Mouse (Mus musculus): Measurements from ENCODE around the gene Aste1. TPM values are rescaled to one million over a fixed set of nuclear protein-coding genes. Genes with fewer than 3 reads are reported as not detected.
A peak's percentile ranks its signal among the peaks of the same experiment; 100 is the strongest.

Gene Aste1
- polyA plus RNA-seq, 1 experiment from 2014 or later = 13.7 TPM

- Histone ChIP-seq H3K9me3 (no peaks in the 10 kb centered on the region), H3K27ac (replicated peaks) (peak overlapping the region; percentile 34; the same call in 1 of the 2 replicates), H3K9ac (replicated peaks) (no peak overlapping the region), H3K4me1 (peaks cover 24% of the 10 kb centered on the region), H3K4me2 (replicated peaks) (no peak overlapping the region; the same call in 1 of the 2 replicates), H3K36me3 (no peaks in the 10 kb centered on the region), H3K4me3 (no peak overlapping the region), H3K27me3 (no peaks in the 10 kb centered on the region)
- ATAC-seq (replicated peaks) = peak; percentile 60; the same call in 1 of the 2 replicates
- WGBS = 39% methylated on average over 8 of the region's 8 CpGs
Observed at GRCm38 (mm10) chr9:105379533-105380145, 15.6 kb upstream of the Aste1 start.

- H3K36me3 ChIP-seq = no peaks in the 10 kb centered on the region
- H3K27me3 ChIP-seq = no peaks in the 10 kb centered on the region
- no peak overlapping the region for H3K4me2 ChIP-seq (replicated peaks)
- H3K4me3 ChIP-seq = no peak overlapping the region
- no peak overlapping the region for H3K27ac ChIP-seq (replicated peaks)
- no peaks in the 10 kb centered on the region for H3K4me1 ChIP-seq
- no peak for ATAC-seq (replicated peaks)
- no peaks in the 10 kb centered on the region for H3K9me3 ChIP-seq
- H3K9ac ChIP-seq (replicated peaks) = no peak overlapping the region
- WGBS = 86% methylated on average over 5 of the region's 5 CpGs
Observed at GRCm38 (mm10) chr9:105387403-105387802, 7.8 kb upstream of the Aste1 start.

GRCm38 (mm10) chr9:105389289-105389688 is 5.9 kb upstream of the Aste1 start:
- Histone ChIP-seq H3K9me3 (no peaks in the 10 kb centered on the region), H3K27ac (replicated peaks) (no peak overlapping the region), H3K4me3 (no peak overlapping the region), H3K4me1 (no peaks in the 10 kb centered on the region), H3K27me3 (no peaks in the 10 kb centered on the region; the same call in 1 of the 2 replicates), H3K9ac (replicated peaks) (no peak overlapping the region), H3K4me2 (replicated peaks) (no peak overlapping the region), H3K36me3 (no peaks in the 10 kb centered on the region)
- 13% methylated on average over 4 of the region's 4 CpGs for WGBS
- ATAC-seq (replicated peaks) = no peak

GRCm38 (mm10) chr9:105390616-105391015 is 4.6 kb upstream of the Aste1 start:
- no peak overlapping the region for H3K27ac ChIP-seq (replicated peaks)
- H3K36me3 ChIP-seq = no peaks in the 10 kb centered on the region
- H3K9ac ChIP-seq (replicated peaks) = no peak overlapping the region
- H3K9me3 ChIP-seq = no peaks in the 10 kb centered on the region
- no peaks in the 10 kb centered on the region; the same call in 1 of the 2 replicates for H3K27me3 ChIP-seq
- no peak for ATAC-seq (replicated peaks)
- peaks cover under 1% of the 10 kb centered on the region; the same call in 1 of the 2 replicates for H3K4me1 ChIP-seq
- H3K4me2 ChIP-seq (replicated peaks) = no peak overlapping the region
- 73% methylated on average over 4 of the region's 5 CpGs for WGBS
- no peak overlapping the region for H3K4me3 ChIP-seq

GRCm38 (mm10) chr9:105394720-105395119 is 472 bp upstream of the Aste1 start:
- WGBS = 18% methylated on average over 11 of the region's 11 CpGs
- peak overlapping the region; percentile 70; the same call in 1 of the 2 replicates for H3K9ac ChIP-seq (replicated peaks)

GRCm38 (mm10) chr9:105408549-105408948 is 13.4 kb downstream of the Aste1 start:
- H3K36me3 ChIP-seq = peaks cover 36% of the 10 kb centered on the region
- H3K4me2 ChIP-seq (replicated peaks) = no peak overlapping the region
- no peak overlapping the region for H3K4me3 ChIP-seq
- no peak for ATAC-seq (replicated peaks)
- H3K27ac ChIP-seq (replicated peaks) = no peak overlapping the region
- H3K9me3 ChIP-seq = no peaks in the 10 kb centered on the region
- no peak overlapping the region for H3K9ac ChIP-seq (replicated peaks)
- H3K27me3 ChIP-seq = no peaks in the 10 kb centered on the region
- WGBS = 94% methylated on average over 6 of the region's 6 CpGs
- no peaks in the 10 kb centered on the region for H3K4me1 ChIP-seq

More at GRCm38 (mm10) chr9:105394720-105395119, 472 bp upstream of the Aste1 start:
- Histone ChIP-seq H3K9me3 (no peaks in the 10 kb centered on the region), H3K27me3 (no peaks in the 10 kb centered on the region; the same call in 1 of the 2 replicates), H3K27ac (replicated peaks) (no peak overlapping the region), H3K4me3 (peak overlapping the region; percentile 88), H3K4me2 (replicated peaks) (peak overlapping the region; percentile 81), H3K36me3 (peaks cover 14% of the 10 kb centered on the region; the same call in 1 of the 2 replicates), H3K4me1 (peaks cover 30% of the 10 kb centered on the region)
- ATAC-seq (replicated peaks) = 0 out of 2 replicates have a peak, but pooled peaks have one; percentile 20

- Histone ChIP-seq H3K27ac (replicated peaks) (no peak overlapping the region), H3K4me1 (no peaks in the 10 kb centered on the region), H3K36me3 (peaks cover 48% of the 10 kb centered on the region), H3K4me2 (replicated peaks) (no peak overlapping the region), H3K27me3 (no peaks in the 10 kb centered on the region), H3K9me3 (no peaks in the 10 kb centered on the region), H3K4me3 (no peak overlapping the region), H3K9ac (replicated peaks) (no peak overlapping the region)
- 95% methylated on average over 13 of the region's 13 CpGs for WGBS
- no peak for ATAC-seq (replicated peaks)
Observed at GRCm38 (mm10) chr9:105459032-105459431, 63.8 kb downstream of the Aste1 start.

- Histone ChIP-seq H3K4me2 (replicated peaks) (no peak overlapping the region), H3K9me3 (no peaks in the 10 kb centered on the region), H3K27ac (replicated peaks) (no peak overlapping the region), H3K4me3 (no peak overlapping the region), H3K9ac (replicated peaks) (no peak overlapping the region), H3K27me3 (no peaks in the 10 kb centered on the region), H3K4me1 (no peaks in the 10 kb centered on the region), H3K36me3 (peaks cover 47% of the 10 kb centered on the region)
- ATAC-seq (replicated peaks) = no peak
- 93% methylated on average over 7 of the region's 7 CpGs for WGBS
Observed at GRCm38 (mm10) chr9:105461496-105461895, 66.3 kb downstream of the Aste1 start.

Other genes with a start within 250 kb of the Aste1 start
- 1.7 and 3.1 TPM in 2 replicates for gene Nek11, start 132 bp downstream of the Aste1 start, polyA plus RNA-seq (2015; fragmentation: Nextera tagmentation; extraction: Ambion mirVana)
- gene Atp2c1, start 131.9 kb downstream of the Aste1 start, polyA plus RNA-seq (2015; fragmentation: Nextera tagmentation; extraction: Ambion mirVana) = 91.8 and 95.0 TPM in 2 replicates
- 19.0 and 19.7 TPM in 2 replicates for gene Pik3r4, start 247.6 kb downstream of the Aste1 start, polyA plus RNA-seq (2015; fragmentation: Nextera tagmentation; extraction: Ambion mirVana)

Data from forebrain, embryonic 15.5 days (tissue).